Mouse (Mus musculus) layer of hippocampus, postnatal 25 days (tissue): ENCODE measurements around the gene Eif4e3. TPM values are rescaled to one million over a fixed set of nuclear protein-coding genes. Genes with fewer than 3 reads are reported as not detected.

Source experiments
- DNase-seq, 2 experiments: peaks; one replicate each; pipeline ENCODE4 v3.0.0; 2022; ENCODE audit warnings: mixed read lengths in 2 of 2, low spot score in 1 of 2; ENCODE audit errors: extremely low spot score in 1 of 2
- total RNA-seq, 2 experiments: library from RNA; stranded (reverse); gene quantifications; 2 replicates each; pipeline ENCODE4 v1.2.3; 2021

The Eif4e3 gene
- total RNA-seq, 2 experiments from 2014 or later, result 21.0 to 21.5 TPM

DNA sequence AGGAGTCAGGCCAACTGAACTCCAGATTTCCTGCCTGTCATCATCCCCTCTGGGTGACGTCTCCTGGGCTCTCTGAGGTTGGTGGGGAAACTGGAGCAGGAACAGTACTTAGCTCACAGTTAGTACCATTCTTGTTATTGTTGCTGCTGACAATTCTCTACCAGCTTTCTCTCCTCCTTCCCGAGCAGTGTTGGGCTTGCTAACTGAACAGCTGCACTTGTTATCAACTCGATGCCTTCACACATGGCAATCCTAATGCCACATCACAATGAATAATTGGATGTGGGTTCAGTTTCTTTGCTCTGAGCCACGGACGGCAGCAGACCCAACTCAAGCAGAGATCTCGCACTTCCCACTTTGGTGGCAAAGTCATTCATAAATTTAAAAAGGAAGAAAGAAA is 89.5 kb downstream of the Eif4e3 start:
- DNase-seq, result no peak

- DNase-seq, result no peak
Observed at GRCm38 (mm10) chr6:99575633-99576032, 90.9 kb downstream of the Eif4e3 start.

Other genes with a start within 250 kb of the Eif4e3 start
- gene Foxp1, start 144.1 kb downstream of the Eif4e3 start, total RNA-seq, result 10 to 100 TPM; 85.7 to 92.0 TPM
- gene Gm20696, start within 50 bp of the Eif4e3 start, total RNA-seq, result 1 to 10 TPM; 6.5 to 7.8 TPM
- gene Gpr27, start 25.9 kb upstream of the Eif4e3 start, total RNA-seq, result 10 to 100 TPM; 56.9 to 58.8 TPM
- gene Prok2, start 59.6 kb upstream of the Eif4e3 start, total RNA-seq, result under 1 TPM; 0.49 to 0.82 TPM